Mouse (Mus musculus): ENCODE results near the gene Map3k10. TPM values are rescaled to one million over a fixed set of nuclear protein-coding genes. Genes with fewer than 3 reads are reported as not detected.
A peak's percentile ranks its signal among the peaks of the same experiment; 100 is the strongest.

The Map3k10 gene
- 1.7 and 2.2 TPM in 2 replicates for polyA plus RNA-seq (2015; fragmentation: Nextera tagmentation; extraction: Ambion mirVana)

DNA sequence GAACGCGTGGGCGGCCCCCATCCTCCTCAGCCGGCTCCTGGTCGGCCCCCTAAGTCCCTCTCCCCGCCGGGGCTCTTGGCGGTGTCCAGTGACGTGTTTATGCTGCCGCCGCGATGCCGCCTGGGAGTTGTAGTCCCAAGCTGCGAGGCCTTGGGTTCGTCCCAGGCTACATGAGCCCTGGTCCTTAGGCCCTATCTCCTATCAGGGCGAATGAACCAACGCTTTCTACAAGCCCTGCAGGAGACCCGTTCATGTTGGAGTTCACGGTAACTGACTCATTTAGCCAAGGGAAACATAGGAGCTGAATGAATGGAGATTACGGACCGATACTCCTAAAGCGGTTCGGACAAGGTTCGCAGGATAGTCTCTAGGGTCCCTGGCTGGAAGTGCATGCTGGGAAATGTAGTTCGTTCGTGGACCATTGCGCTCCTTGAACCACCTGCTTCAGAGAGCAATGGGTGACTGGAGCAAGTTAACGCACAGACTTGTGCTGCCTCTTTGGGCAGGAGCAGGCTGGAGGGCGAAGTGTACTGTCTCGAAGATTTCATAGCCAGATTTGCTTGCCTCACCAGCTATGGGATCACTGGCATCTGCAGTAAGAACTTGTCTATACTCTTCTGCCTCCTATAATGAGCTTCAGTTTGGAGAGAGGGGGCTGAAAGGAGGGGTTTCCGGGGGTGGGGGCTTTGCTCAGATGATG lies at the start of gene Map3k10:
Map3k10 (minus strand) TSS at position 77 of the 700 bp plus-strand sequence.
- Histone ChIP-seq H3K27me3 (ENCODE audit: insufficient read depth, low read length) (no peaks in the 10 kb centered on the region), H3K9me3 (ENCODE audit: low read length) (no peaks in the 10 kb centered on the region), H3K36me3 (replicated peaks; ENCODE audit: insufficient read depth, low read length) (no peaks in the 10 kb centered on the region), H3K9ac (replicated peaks) (peak within 1 kb of the TSS; percentile 76), H3K27ac (ENCODE audit: low read depth) (peak within 1 kb of the TSS; percentile 19), H3K4me3 (ENCODE audit: low read depth, low read length) (peak within 1 kb of the TSS; percentile 86), H3K4me1 (ENCODE audit: insufficient read depth) (peaks cover 12% of the 10 kb centered on the region), H3K4me2 (ENCODE audit: low read depth, low read length) (peak within 1 kb of the TSS; percentile 100)
- ATAC-seq (peak; percentile 98), DNase-seq (peak; percentile 91)
- TF ChIP-seq CTCF (IDR thresholded peaks at IDR 0.05; ENCODE audit: low read depth) (no peak), EP300 (IDR thresholded peaks at IDR 0.05; ENCODE audit: low read depth) (no peak)
- under 1% methylated on average over 30 of the region's 31 CpGs for whole genome bisulfite sequencing (ENCODE audit: insufficient replicate concordance)

DNA sequence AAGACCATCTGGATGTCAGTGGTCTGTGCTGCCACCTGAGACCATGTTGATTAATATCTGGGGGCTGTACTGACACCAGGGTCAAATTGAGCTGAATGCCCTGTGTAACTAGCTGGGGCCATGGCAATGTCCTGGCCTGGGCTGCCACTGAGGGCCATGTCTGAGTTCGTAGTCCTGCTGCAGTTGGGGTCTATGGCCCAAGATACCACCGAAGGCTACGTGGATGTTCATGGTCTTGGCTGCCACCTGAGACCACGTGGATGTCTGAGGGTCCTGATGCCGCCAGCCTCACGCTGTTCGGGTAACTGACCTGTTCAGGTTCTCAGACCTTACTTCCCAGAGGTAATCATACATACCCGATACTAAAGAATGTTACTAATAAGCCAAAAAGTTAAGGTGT lies 47.6 kb upstream of the Map3k10 start:
- Histone ChIP-seq H3K27ac (ENCODE audit: low read depth) (no peak overlapping the region), H3K27me3 (ENCODE audit: insufficient read depth, low read length) (no peaks in the 10 kb centered on the region), H3K9ac (replicated peaks) (no peak overlapping the region), H3K4me1 (ENCODE audit: insufficient read depth) (no peaks in the 10 kb centered on the region), H3K36me3 (replicated peaks; ENCODE audit: insufficient read depth, low read length) (no peaks in the 10 kb centered on the region), H3K4me3 (ENCODE audit: low read depth, low read length) (no peak overlapping the region), H3K4me2 (ENCODE audit: low read depth, low read length) (no peak overlapping the region), H3K9me3 (ENCODE audit: low read length) (no peaks in the 10 kb centered on the region)
- TF ChIP-seq EP300 (IDR thresholded peaks at IDR 0.05; ENCODE audit: low read depth) (no peak), CTCF (IDR thresholded peaks at IDR 0.05; ENCODE audit: low read depth) (no peak)
- ATAC-seq (no peak), DNase-seq (no peak)
- 83% methylated on average over 8 of the region's 8 CpGs for WGBS (ENCODE audit: insufficient replicate concordance)

DNA sequence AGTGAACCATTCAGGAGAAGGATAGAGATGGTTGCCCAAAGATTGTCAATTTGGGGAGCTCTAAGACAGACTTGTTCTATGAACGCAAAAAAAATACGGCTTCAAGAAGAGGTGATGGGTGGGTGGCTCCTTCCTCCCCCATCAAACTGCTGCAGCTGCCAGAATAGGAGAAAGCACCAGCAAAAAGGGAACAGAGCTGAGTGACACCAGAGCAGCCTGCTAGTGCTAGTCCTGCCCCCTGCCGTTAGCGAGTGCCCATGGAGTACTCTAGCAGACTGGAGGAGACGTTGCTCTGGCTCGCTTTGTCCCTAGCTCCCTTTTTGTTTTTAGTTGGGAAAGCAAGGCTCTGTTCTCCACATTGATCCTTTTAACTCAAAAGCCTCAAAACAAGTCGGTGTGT lies 36.0 kb upstream of the Map3k10 start:
- no peak overlapping the region for H3K9ac ChIP-seq (replicated peaks)
- 0 out of 2 replicates have a peak, but pooled peaks cover 4% of the 10 kb centered on the region for H3K9me3 ChIP-seq (ENCODE audit: low read length)
- H3K4me2 ChIP-seq (ENCODE audit: low read depth, low read length) = no peak overlapping the region
- TF ChIP-seq CTCF (IDR thresholded peaks at IDR 0.05; ENCODE audit: low read depth) = no peak
- TF ChIP-seq EP300 (IDR thresholded peaks at IDR 0.05; ENCODE audit: low read depth) = no peak
- no peak for DNase-seq
- no peak overlapping the region for H3K27ac ChIP-seq (ENCODE audit: low read depth)
- no peaks in the 10 kb centered on the region for H3K4me1 ChIP-seq (ENCODE audit: insufficient read depth)
- ATAC-seq = no peak
- WGBS (ENCODE audit: insufficient replicate concordance) = 84% methylated on average over 7 of the region's 7 CpGs
- no peaks in the 10 kb centered on the region for H3K36me3 ChIP-seq (replicated peaks; ENCODE audit: insufficient read depth, low read length)
- H3K4me3 ChIP-seq (ENCODE audit: low read depth, low read length) = no peak overlapping the region
- H3K27me3 ChIP-seq (ENCODE audit: insufficient read depth, low read length) = no peaks in the 10 kb centered on the region

DNA sequence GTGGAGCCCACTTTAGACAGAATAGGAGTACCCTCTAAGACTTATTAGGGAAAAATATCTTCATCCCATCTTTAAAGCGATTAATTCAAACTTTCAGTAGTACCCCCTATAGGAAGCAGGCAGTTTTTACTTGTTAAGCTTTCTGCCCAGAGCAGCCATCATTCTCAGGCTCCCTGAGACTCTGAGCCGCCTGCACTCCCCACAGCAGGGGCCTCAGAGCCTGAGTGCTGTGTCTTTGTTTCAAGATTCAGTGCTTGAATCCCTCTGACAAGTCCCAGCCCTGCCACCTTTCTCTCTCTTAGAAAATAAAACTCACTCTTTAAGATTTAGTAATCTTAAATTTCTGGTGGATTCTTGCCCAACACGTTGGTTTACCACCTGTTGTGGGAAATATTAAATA lies 22.3 kb upstream of the Map3k10 start:
- Histone ChIP-seq H3K36me3 (replicated peaks; ENCODE audit: insufficient read depth, low read length) (no peaks in the 10 kb centered on the region), H3K4me3 (ENCODE audit: low read depth, low read length) (no peak overlapping the region), H3K27ac (ENCODE audit: low read depth) (no peak overlapping the region), H3K4me2 (ENCODE audit: low read depth, low read length) (no peak overlapping the region), H3K4me1 (ENCODE audit: insufficient read depth) (no peaks in the 10 kb centered on the region), H3K9ac (replicated peaks) (no peak overlapping the region), H3K9me3 (ENCODE audit: low read length) (no peaks in the 10 kb centered on the region), H3K27me3 (ENCODE audit: insufficient read depth, low read length) (no peaks in the 10 kb centered on the region)
- DNase-seq (no peak), ATAC-seq (no peak)
- TF ChIP-seq CTCF (IDR thresholded peaks at IDR 0.05; ENCODE audit: low read depth) (no peak), EP300 (IDR thresholded peaks at IDR 0.05; ENCODE audit: low read depth) (no peak)
- WGBS (ENCODE audit: insufficient replicate concordance) = 56% methylated on average over 3 of the region's 3 CpGs

DNA sequence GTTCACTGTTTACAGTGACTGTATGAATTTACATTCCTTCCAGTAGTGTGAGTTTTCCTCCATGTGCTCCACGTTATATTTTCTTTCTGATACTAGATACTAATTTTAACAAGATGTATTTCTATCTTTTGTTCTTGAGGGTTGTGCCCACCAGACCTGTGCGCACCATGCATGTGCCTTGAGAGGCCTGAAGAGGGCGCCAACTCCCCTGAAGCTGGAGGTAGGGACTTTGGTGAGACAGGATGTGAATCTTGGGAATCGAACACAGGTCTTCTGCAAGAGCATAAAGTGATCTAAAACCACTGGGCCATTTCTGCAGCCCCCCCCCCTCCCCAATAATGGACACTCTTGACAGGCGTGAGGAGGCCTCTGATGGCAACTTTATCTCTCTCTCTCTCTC lies 16.7 kb upstream of the Map3k10 start:
- no peaks in the 10 kb centered on the region for H3K36me3 ChIP-seq (replicated peaks; ENCODE audit: insufficient read depth, low read length)
- TF ChIP-seq CTCF (IDR thresholded peaks at IDR 0.05; ENCODE audit: low read depth) (peak; percentile 75), EP300 (IDR thresholded peaks at IDR 0.05; ENCODE audit: low read depth) (no peak)
- no peak overlapping the region for H3K9ac ChIP-seq (replicated peaks)
- DNase-seq (peak; percentile 50), ATAC-seq (no peak)
- 38% methylated on average over 5 of the region's 5 CpGs for WGBS (ENCODE audit: insufficient replicate concordance)
- H3K4me2 ChIP-seq (ENCODE audit: low read depth, low read length) = no peak overlapping the region
- H3K9me3 ChIP-seq (ENCODE audit: low read length) = no peaks in the 10 kb centered on the region
- H3K4me3 ChIP-seq (ENCODE audit: low read depth, low read length) = no peak overlapping the region
- no peaks in the 10 kb centered on the region for H3K27me3 ChIP-seq (ENCODE audit: insufficient read depth, low read length)
- H3K27ac ChIP-seq (ENCODE audit: low read depth) = no peak overlapping the region
- peaks cover 14% of the 10 kb centered on the region for H3K4me1 ChIP-seq (ENCODE audit: insufficient read depth)

DNA sequence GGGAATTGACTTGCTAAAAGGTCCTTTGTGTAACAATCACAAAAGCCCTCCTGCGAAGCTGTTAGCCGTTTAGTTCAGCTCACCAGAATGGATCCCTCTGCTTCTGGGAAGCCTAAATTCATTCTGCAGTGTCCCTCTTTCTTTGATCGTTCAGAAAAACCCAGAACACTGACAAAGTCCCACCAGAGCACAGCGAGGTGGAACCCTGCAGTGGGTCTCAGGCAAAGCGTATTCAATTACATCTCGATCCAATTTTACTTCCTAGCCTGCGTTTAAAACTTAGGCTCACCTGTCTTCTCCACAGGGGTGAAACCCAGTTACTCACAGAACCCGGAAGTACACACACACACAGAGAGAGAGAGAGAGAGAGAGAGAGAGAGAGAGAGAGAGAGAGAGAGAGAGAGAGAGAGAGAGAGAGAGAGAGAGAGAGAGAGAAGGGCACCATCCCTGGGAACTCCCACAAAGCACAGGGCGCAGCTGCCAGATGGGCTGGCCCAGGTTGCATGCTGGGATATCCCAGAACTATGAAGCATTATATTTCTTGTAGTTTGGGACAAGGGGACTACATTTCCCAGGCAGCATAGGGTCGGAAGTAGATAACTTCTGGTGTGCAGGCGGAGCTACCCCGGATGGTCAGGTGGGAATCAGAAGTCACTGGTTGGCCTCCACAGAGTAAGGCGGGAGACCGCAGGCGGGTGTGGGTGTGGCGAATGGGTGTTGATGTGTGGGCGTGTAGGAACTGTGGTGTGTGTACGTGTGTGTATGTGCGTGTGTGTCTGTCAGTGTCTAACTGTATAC lies 14.6 kb upstream of the Map3k10 start, which contains the start of gene Zfp607b:
Zfp607b (plus strand) TSS at position 526 of the 798 bp plus-strand sequence.
- DNase-seq (peak; percentile 91), ATAC-seq (peak; percentile 100)
- Histone ChIP-seq H3K4me2 (ENCODE audit: low read depth, low read length) (peak within 1 kb of the TSS; percentile 88), H3K9me3 (ENCODE audit: low read length) (no peaks in the 10 kb centered on the region), H3K9ac (replicated peaks) (peak within 1 kb of the TSS; percentile 71), H3K36me3 (replicated peaks; ENCODE audit: insufficient read depth, low read length) (no peaks in the 10 kb centered on the region), H3K27me3 (ENCODE audit: insufficient read depth, low read length) (no peaks in the 10 kb centered on the region), H3K4me3 (ENCODE audit: low read depth, low read length) (peak within 1 kb of the TSS; percentile 52), H3K27ac (ENCODE audit: low read depth) (peak within 1 kb of the TSS; percentile 64), H3K4me1 (ENCODE audit: insufficient read depth) (peaks cover 14% of the 10 kb centered on the region)
- no peak for TF ChIP-seq CTCF (IDR thresholded peaks at IDR 0.05; ENCODE audit: low read depth)
- TF ChIP-seq EP300 (IDR thresholded peaks at IDR 0.05; ENCODE audit: low read depth) = no peak
- WGBS (ENCODE audit: insufficient replicate concordance) = under 1% methylated on average over 19 of the region's 19 CpGs

Data from liver, postnatal 0 days (tissue).